Mouse (Mus musculus): ENCODE data around the gene Tinag.

GRCm38 (mm10) chr9:76934813-76935212, 110.8 kb downstream of the Tinag start:
- TF ChIP-seq CTCF (IDR thresholded peaks at IDR 0.05; ENCODE audit: extremely low read depth, insufficient read length, insufficient replicate concordance, low read depth, low read length) (no peak), POLR2A (IDR thresholded peaks at IDR 0.05; ENCODE audit: low read depth, low read length) (no peak)

All from small intestine, adult 2 months (tissue).